Mouse (Mus musculus) skeletal muscle tissue, adult 2 months (tissue): ENCODE data around the gene Snap23.

Source experiments
- DNase-seq: peaks from one replicate; pipeline ENCODE4 v3.0.0-alpha.2; 2012; ENCODE audit warnings: low read depth, low spot score

The Snap23 gene

GRCm38 (mm10) chr2:120589759-120590158, 22.3 kb downstream of the Snap23 start:
- DNase-seq, result no peak

DNA sequence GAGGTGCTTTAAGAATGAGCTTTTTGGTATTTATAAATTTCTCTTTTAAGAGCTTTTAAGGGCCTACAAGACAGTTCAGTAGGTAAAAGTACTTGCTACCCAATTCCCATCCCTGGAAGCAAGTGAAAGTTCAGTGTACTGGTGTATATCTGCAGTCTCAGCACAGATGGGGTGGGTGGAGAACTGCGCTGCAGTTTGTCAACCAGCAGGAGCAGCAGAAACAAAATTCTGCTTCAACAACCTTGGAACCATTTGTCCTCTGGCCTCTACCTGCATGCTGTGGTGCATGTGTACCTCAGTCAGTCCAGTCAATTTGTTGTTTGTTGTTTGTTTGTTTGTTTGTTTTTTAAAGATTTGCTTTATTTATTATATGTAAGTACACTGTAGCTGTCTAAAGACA, 24.8 kb downstream of the Snap23 start:
- DNase-seq, result no peak

DNA sequence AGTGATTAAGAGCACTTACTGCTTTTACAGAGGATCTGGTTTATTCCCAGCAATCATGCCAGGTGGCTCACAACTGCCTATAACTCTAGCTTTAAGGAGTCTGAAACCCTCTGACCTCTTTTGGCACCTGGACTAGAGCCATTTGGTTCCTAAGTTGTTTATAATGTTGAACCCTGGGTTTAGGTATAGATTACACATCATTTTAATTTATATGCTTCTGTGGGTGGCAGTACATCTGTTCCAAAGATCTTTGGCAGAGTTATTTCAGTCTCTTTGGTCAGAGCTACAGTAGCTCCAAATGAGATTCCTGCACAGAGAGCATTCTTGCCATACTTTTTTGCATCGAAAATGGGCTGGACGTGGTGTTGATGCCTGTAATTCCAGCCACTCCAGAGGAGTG, 30.3 kb downstream of the Snap23 start:
- no peak for DNase-seq

DNA sequence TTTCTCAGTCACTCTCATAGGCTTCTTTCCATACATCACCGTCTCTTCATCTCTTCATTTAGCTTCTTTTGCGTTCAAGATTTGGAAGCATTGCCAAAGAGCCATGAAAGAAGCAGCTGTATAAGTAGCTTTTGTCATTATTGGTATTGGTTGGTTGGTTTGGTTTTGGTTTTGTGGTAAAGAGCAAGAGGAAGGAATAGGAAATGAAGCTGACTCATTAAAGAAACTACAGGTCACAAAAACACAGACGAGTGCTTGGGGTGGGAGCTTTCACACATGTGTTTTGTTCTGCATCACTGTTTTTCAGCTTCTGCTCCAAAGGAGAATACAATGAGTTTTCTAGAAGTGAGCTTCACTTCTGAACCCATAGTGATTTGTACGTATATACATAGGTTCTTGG, 32.0 kb downstream of the Snap23 start:
- no peak for DNase-seq

GRCm38 (mm10) chr2:120606021-120606690, 38.7 kb downstream of the Snap23 start:
- DNase-seq, result no peak

GRCm38 (mm10) chr2:120608830-120609723, 41.6 kb downstream of the Snap23 start, which contains the start of the genes Haus2 and Lrrc57:
TSS of gene Haus2 (plus strand) at chr2:120609383.
TSS of gene Lrrc57 (minus strand) at chr2:120609520.
- DNase-seq, result peak; percentile 81

DNA sequence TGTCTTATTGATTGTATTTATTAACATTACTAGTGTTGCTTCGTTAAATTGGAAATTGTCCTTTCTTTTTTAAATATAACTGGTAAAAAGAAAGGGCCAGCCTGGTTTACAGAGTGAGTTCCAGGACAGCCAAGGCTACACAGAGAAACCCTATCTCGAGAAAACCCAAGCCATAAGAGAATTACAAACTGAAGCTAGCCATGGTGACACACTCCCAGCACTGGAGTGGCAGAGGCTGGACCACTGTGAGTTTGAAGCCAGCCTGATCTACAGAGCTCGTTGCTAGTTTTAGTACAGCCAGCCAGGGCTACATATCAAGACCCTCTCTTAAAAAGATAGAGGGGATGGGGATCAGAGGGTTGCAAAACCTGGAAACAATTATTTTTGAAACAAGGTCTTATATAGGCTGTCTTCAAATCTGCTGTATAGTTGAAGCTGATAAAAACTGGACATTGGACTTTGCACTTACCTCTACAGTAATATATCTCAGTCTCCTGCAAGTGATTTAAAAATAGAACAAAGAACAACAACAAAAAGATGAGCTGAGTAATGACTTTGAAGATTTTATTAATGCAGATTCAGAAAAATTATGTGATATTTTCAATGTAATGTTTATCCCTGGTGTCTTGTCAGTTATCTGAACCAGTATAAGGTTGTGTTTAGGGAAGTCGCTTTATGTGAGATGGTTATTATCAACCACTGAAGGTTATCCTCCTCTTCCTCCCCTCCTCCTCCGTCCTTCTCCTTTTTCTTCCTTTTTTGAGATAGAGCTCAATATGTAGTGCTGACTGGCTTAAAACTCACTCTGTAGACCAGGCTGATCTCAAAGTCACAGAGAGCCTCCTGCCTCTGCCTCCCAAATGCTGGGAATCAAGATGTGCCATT, 49.0 kb downstream of the Snap23 start:
- DNase-seq, result no peak

GRCm38 (mm10) chr2:120619538-120619937, 52.1 kb downstream of the Snap23 start:
- DNase-seq, result no peak

- DNase-seq, result no peak
Observed at GRCm38 (mm10) chr2:120622920-120623319, 55.4 kb downstream of the Snap23 start.

DNA sequence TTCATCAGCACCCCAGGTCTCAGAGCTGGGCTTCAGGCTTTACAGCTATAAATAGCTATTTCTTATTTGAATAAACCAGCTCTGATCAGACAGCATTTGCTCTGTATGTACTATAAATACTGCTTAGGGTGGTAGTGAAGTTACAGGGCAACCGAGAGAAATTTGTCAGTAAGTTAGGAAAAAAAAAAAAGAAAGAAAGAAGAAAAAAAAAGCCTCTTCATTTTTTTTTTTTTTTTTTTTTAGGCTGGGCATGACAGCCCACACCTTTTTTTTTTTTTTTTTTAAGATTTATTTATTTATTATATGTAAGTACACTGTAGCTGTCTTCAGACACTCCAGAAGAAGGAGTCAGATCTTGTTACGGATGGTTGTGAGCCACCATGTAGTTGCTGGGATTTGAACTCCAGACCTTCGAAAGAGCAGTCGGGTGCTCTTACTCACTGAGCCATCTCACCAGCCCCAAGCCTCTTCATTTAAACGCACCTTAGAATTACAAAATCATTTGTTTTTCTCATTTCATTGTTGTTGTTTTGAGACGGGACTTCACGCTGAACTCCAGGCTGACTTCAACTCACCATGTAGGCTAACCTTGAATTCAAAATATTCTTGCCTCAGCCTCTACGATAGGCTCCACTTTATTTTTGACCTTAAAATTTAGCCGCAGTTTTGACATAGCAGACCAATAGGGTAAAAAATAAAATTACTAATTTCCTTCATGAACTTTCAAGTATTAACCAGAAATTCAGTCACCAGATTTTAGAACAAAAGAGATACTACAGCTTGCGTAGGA, 60.8 kb downstream of the Snap23 start:
- no peak for DNase-seq

DNA sequence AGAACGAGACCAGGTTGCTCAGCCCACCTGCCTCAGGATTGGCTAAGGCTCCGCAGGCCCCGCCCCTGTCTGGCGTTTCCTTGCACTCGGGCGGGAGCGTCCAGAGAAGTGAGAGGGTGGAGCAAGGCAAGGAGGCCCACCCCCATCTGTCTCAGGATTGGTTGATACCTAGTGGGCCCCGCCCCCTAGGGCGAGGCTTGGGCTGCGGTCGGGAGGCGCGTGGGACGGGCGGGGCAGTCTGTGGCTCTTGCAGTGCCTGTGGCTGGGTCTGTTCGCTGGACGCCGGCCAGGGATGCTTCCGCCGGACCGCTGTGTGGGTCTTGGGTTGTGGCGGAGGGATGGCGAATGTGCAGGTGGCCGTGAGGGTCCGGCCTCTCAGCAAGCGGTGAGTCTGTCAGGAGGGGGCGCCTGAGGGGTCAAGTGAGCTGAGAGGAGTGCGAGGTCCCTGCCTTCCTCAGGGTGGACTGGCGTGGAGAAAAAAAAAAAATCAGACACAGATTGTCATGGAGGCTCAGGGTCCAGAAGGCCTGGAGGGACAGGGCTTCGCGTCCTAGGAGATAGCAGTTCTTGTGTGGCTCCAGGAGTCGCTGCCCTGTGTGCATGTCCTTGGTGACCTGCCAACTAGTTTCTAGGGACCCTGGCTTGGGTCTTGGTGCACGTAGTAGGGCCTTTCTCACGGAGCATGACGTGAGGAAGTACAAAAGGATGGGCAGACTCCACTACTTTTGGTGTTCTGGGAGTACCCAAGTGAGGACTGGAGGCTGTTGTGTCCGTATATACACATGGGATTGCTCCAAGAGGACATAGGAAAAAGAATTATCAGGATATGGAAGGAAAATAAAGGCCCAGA, 61.6 kb downstream of the Snap23 start, which contains the start of gene Stard9:
TSS of gene Stard9 (plus strand) at position 236 of the 850 bp plus-strand sequence.
- peak; percentile 97 for DNase-seq

- no peak for DNase-seq
Observed at GRCm38 (mm10) chr2:120630246-120630645, 62.8 kb downstream of the Snap23 start.

GRCm38 (mm10) chr2:120630655-120631054, 63.2 kb downstream of the Snap23 start:
- no peak for DNase-seq

DNA sequence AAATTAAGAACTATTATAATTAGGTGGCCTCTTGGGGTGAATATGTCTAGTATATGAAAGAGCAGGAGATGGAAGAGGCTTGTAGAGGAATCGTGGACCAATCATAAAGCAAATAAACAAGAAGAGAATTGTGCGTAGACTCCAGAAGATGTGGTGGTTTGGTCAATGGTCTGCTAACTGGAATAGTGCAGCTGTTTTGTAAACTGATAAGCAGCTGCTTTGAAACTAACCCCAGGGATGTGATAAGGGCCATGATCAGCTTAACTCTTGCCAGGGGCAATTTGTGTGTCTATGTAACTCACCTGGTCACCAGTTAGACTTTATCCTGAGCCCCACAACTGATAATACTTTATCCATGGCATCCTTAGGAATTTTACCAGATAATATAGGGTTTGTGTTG, 64.0 kb downstream of the Snap23 start:
- DNase-seq, result no peak

- DNase-seq, result peak; percentile 56
Observed at GRCm38 (mm10) chr2:120631957-120632356, 64.5 kb downstream of the Snap23 start.

DNA sequence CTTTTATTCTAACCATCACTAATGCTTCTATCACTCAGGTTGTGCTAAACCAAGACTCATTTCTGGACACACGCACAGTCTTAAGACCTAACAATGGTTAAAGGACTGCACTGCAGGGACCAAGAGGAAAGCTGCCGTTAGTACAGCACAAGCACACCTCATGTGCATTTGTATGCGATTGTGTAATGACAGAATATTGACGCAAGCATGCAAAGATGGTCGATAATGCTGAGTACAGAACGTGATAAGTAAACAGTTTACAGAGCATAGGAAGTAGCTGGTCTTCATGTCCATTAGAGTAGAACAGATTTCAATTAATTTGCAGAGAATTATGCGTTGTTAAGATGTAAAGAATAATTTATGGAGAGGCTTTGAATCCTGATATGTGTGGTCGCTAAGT, 73.4 kb downstream of the Snap23 start:
- no peak for DNase-seq

DNA sequence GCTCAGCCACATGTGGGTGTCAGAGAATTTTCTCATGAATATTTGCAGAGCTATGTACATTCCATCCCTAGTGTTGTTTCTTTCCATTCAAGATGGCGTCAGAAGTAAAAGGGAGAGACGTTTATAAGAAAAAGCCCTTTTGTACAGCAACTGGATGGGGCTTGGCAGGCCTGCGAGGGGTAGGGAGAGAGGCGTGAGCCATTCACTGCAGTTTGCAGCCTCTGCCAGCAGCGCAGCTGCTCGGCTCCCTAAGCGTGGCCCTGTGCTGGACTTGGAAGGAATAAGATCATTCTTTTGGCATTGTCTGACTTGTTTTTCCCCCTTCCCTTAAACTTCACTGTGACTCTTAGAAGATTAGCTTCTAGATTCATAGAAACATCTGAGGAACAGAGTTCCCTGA, 76.4 kb downstream of the Snap23 start:
- peak; percentile 82 for DNase-seq

DNA sequence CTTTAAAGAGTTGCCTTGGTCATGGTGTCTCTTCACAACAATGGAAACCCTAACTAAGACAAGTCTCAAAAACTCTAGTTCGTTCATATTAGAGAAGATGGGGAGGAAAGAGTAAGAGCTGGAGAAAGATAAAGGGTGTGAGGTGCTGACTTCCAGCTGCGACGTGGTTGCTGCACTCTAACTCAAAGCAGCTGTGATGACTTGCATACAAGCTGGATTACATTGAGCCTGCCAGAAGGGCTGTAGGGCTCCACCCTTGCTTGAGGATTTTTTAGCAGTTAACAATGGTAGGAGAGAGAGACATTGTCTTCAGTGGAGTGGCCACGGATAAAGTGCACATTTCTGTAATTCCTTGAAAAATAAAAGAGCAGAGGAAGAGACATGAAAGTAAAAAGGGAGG, 79.3 kb downstream of the Snap23 start:
- DNase-seq, result peak; percentile 66
